Mouse (Mus musculus): ENCODE measurements around the gene Tenm4. TPM values are rescaled to one million over a fixed set of nuclear protein-coding genes. Genes with fewer than 3 reads are reported as not detected.

Gene Tenm4
- total and polyA plus RNA-seq, 2 experiments from 2014 or later: 1.4 to 5.9 TPM

GRCm38 (mm10) chr7:96902183-96902582 lies 731.1 kb downstream of the Tenm4 start:
- H3K27ac ChIP-seq (ENCODE audit: low read depth): no peak overlapping the region
- no peaks in the 10 kb centered on the region for H3K36me3 ChIP-seq (replicated peaks; ENCODE audit: control insufficient read depth, insufficient read depth, low read length)
- H3K9ac ChIP-seq (replicated peaks; ENCODE audit: low read depth, low read length): no peak overlapping the region
- ATAC-seq (ENCODE audit: insufficient read depth, low read depth) (no peak), DNase-seq (ENCODE audit: low spot score) (no peak)
- TF ChIP-seq CTCF (IDR thresholded peaks at IDR 0.05; ENCODE audit: low read depth) (no peak), EP300 (IDR thresholded peaks at IDR 0.05; ENCODE audit: low read depth) (no peak)
- no peak overlapping the region for H3K4me3 ChIP-seq (ENCODE audit: low read depth, low read length)
- no peaks in the 10 kb centered on the region for H3K27me3 ChIP-seq (ENCODE audit: control insufficient read depth, insufficient read depth, low read length)
- no peak overlapping the region for H3K4me2 ChIP-seq (ENCODE audit: low read depth, low read length)
- no peaks in the 10 kb centered on the region for H3K9me3 ChIP-seq (replicated peaks; ENCODE audit: control insufficient read depth, low read length)
- WGBS: 59% methylated on average over 5 of the region's 5 CpGs
- H3K4me1 ChIP-seq (ENCODE audit: control insufficient read depth, insufficient read depth): peaks cover 9% of the 10 kb centered on the region; the same call in 1 of the 2 replicates

GRCm38 (mm10) chr7:96903088-96903985 lies 732.3 kb downstream of the Tenm4 start:
- no peak overlapping the region for H3K4me3 ChIP-seq (ENCODE audit: low read depth, low read length)
- peaks cover 9% of the 10 kb centered on the region; the same call in 1 of the 2 replicates for H3K4me1 ChIP-seq (ENCODE audit: control insufficient read depth, insufficient read depth)
- no peak for TF ChIP-seq EP300 (IDR thresholded peaks at IDR 0.05; ENCODE audit: low read depth)
- TF ChIP-seq CTCF (IDR thresholded peaks at IDR 0.05; ENCODE audit: low read depth): no peak
- H3K27me3 ChIP-seq (ENCODE audit: control insufficient read depth, insufficient read depth, low read length): no peaks in the 10 kb centered on the region
- H3K4me2 ChIP-seq (ENCODE audit: low read depth, low read length): no peak overlapping the region
- no peak overlapping the region for H3K9ac ChIP-seq (replicated peaks; ENCODE audit: low read depth, low read length)
- no peak overlapping the region for H3K27ac ChIP-seq (ENCODE audit: low read depth)
- no peak for ATAC-seq (ENCODE audit: insufficient read depth, low read depth)
- DNase-seq (ENCODE audit: low spot score): no peak
- no peaks in the 10 kb centered on the region for H3K9me3 ChIP-seq (replicated peaks; ENCODE audit: control insufficient read depth, low read length)
- H3K36me3 ChIP-seq (replicated peaks; ENCODE audit: control insufficient read depth, insufficient read depth, low read length): no peaks in the 10 kb centered on the region
- 84% methylated on average over 17 of the region's 17 CpGs for WGBS

- no peaks in the 10 kb centered on the region; the same call in 1 of the 2 replicates for H3K4me1 ChIP-seq (ENCODE audit: control insufficient read depth, insufficient read depth)
- 62% methylated on average over 3 of the region's 3 CpGs for WGBS
- no peaks in the 10 kb centered on the region for H3K36me3 ChIP-seq (replicated peaks; ENCODE audit: control insufficient read depth, insufficient read depth, low read length)
- H3K4me3 ChIP-seq (ENCODE audit: low read depth, low read length): no peak overlapping the region
- no peak for DNase-seq (ENCODE audit: low spot score)
- no peaks in the 10 kb centered on the region for H3K9me3 ChIP-seq (replicated peaks; ENCODE audit: control insufficient read depth, low read length)
- no peak overlapping the region for H3K9ac ChIP-seq (replicated peaks; ENCODE audit: low read depth, low read length)
- no peak overlapping the region for H3K27ac ChIP-seq (ENCODE audit: low read depth)
- ATAC-seq (ENCODE audit: insufficient read depth, low read depth): no peak
- no peak overlapping the region for H3K4me2 ChIP-seq (ENCODE audit: low read depth, low read length)
- no peaks in the 10 kb centered on the region for H3K27me3 ChIP-seq (ENCODE audit: control insufficient read depth, insufficient read depth, low read length)
- no peak for TF ChIP-seq EP300 (IDR thresholded peaks at IDR 0.05; ENCODE audit: low read depth)
- no peak for TF ChIP-seq CTCF (IDR thresholded peaks at IDR 0.05; ENCODE audit: low read depth)
Observed at GRCm38 (mm10) chr7:96904442-96904841, 733.4 kb downstream of the Tenm4 start.

GRCm38 (mm10) chr7:96904936-96905335 lies 733.9 kb downstream of the Tenm4 start:
- DNase-seq (ENCODE audit: low spot score): no peak
- ATAC-seq (ENCODE audit: insufficient read depth, low read depth): no peak
- 91% methylated on average over 1 of the region's 1 CpGs for whole genome bisulfite sequencing
- H3K4me3 ChIP-seq (ENCODE audit: low read depth, low read length): no peak overlapping the region
- no peak overlapping the region for H3K4me2 ChIP-seq (ENCODE audit: low read depth, low read length)
- H3K9ac ChIP-seq (replicated peaks; ENCODE audit: low read depth, low read length): no peak overlapping the region
- no peaks in the 10 kb centered on the region for H3K9me3 ChIP-seq (replicated peaks; ENCODE audit: control insufficient read depth, low read length)
- no peak for TF ChIP-seq CTCF (IDR thresholded peaks at IDR 0.05; ENCODE audit: low read depth)
- no peak for TF ChIP-seq EP300 (IDR thresholded peaks at IDR 0.05; ENCODE audit: low read depth)
- no peaks in the 10 kb centered on the region for H3K27me3 ChIP-seq (ENCODE audit: control insufficient read depth, insufficient read depth, low read length)
- H3K4me1 ChIP-seq (ENCODE audit: control insufficient read depth, insufficient read depth): no peaks in the 10 kb centered on the region; the same call in 1 of the 2 replicates
- no peak overlapping the region for H3K27ac ChIP-seq (ENCODE audit: low read depth)
- H3K36me3 ChIP-seq (replicated peaks; ENCODE audit: control insufficient read depth, insufficient read depth, low read length): no peaks in the 10 kb centered on the region

GRCm38 (mm10) chr7:96905422-96905821 lies 734.4 kb downstream of the Tenm4 start:
- no peak for ATAC-seq (ENCODE audit: insufficient read depth, low read depth)
- 91% methylated on average over 3 of the region's 3 CpGs for WGBS
- H3K4me2 ChIP-seq (ENCODE audit: low read depth, low read length): no peak overlapping the region

More at GRCm38 (mm10) chr7:96905422-96905821, 734.4 kb downstream of the Tenm4 start:
- no peaks in the 10 kb centered on the region for H3K27me3 ChIP-seq (ENCODE audit: control insufficient read depth, insufficient read depth, low read length)
- H3K4me3 ChIP-seq (ENCODE audit: low read depth, low read length): no peak overlapping the region
- no peak for DNase-seq (ENCODE audit: low spot score)
- H3K4me1 ChIP-seq (ENCODE audit: control insufficient read depth, insufficient read depth): no peaks in the 10 kb centered on the region; the same call in 1 of the 2 replicates
- H3K27ac ChIP-seq (ENCODE audit: low read depth): no peak overlapping the region
- H3K9ac ChIP-seq (replicated peaks; ENCODE audit: low read depth, low read length): no peak overlapping the region
- TF ChIP-seq EP300 (IDR thresholded peaks at IDR 0.05; ENCODE audit: low read depth): no peak
- TF ChIP-seq CTCF (IDR thresholded peaks at IDR 0.05; ENCODE audit: low read depth): no peak
- H3K36me3 ChIP-seq (replicated peaks; ENCODE audit: control insufficient read depth, insufficient read depth, low read length): no peaks in the 10 kb centered on the region
- no peaks in the 10 kb centered on the region for H3K9me3 ChIP-seq (replicated peaks; ENCODE audit: control insufficient read depth, low read length)

Measured in heart, postnatal 0 days (tissue).